Mouse (Mus musculus) gastrocnemius, postnatal 36 days (tissue): ENCODE results near the gene Ebpl. TPM values are rescaled to one million over a fixed set of nuclear protein-coding genes. Genes with fewer than 3 reads are reported as not detected.

Source experiments
- DNase-seq, 2 experiments: peaks; one replicate each; pipeline ENCODE4 v3.0.0; 2022
- intact Hi-C: fragments of 180-260 bp; cut with DNase I; formaldehyde crosslinking; loops from one replicate; pipeline ENCODE4 v1.15.1; 2025
- long read RNA-seq, 2 experiments: library from polyadenylated mRNA; stranded (forward); transcript quantifications; one replicate each; pipeline ENCODE4 v2.0.0; 2021
- total RNA-seq, 2 experiments: library from RNA; stranded (reverse); gene quantifications; 2 replicates each; pipeline ENCODE4 v1.2.3; 2021

The Ebpl gene
- 1 to 10 TPM in 1 of 2 experiments, under 1 TPM in 1; 0.62 to 1.0 TPM for total RNA-seq
- long read RNA-seq, experiment 1, full-length matches to known transcripts, result 8 of 8 reads
- long read RNA-seq, experiment 1, partial matches to known transcripts, result 0 of 8 reads
- long read RNA-seq, experiment 1, other reads (novel, unspliced or antisense), result 0 of 8 reads
- long read RNA-seq, experiment 2, full-length matches to known transcripts, result 9 of 10 reads
- long read RNA-seq, experiment 2, partial matches to known transcripts, result 1 of 10 reads
- long read RNA-seq, experiment 2, other reads (novel, unspliced or antisense), result 0 of 10 reads

DNA sequence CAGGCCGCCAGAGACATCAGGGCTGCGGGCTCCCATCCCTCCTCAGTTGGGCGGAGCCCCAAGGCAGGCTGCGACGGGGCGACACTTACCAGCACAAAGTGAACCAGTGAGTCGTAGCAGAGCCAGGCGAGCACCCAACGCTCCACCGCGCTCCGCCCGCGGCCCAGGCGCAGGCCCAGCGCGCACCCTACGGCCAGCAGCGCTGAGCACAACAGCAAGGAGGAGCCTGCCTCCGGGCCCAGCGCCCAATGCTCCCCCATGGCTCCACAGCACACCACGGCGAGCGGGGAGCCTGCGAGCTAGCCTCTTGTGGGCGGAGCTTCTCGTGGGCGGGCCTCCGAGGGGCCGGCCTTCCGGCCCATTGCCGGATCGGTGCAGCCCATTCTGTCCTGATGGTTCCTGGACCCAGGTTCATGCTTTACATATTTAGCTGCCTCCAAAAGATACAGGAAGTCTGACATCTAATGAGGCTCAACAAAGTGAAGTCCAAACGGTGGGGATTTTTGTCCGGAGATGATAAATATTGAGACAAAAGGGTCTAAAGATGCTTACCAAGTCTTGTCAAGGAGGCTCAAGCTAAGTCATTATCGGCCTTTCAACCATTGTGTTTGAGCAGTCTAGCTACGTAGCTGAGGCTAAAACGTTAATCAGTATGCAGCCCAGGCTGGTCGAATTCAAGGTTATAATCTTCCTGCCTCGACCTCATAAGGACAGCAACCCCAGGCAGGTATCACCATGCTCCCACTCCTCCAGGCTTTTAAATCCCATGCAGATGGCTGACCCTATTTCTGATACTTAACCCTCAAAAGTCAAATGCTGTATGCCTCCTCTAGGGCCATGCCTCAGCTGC lies at the start of gene Ebpl:
Gene Ebpl (minus strand): TSS at position 309 of the 850 bp plus-strand sequence.
- intact Hi-C loops, result no loop called here
- peak; percentile 92 to 94 for DNase-seq

DNA sequence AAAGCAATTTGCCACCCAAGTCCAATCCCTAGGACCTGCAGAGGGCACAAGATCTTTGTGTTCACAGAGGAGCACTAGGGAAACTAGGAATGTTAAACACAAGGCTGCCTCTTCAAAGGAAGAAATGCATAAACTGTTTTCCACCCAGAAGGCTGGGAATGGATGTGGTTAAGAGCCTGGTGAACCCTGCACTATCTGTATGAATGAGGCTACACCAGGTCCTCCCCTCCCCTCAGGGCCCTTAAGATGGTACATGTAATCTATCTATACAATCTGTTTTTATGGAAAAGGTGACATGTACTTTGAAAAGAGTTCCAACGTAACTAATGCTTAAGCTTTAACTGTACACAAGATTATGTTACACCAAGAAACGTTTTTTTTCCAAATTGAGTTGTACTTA lies 49.8 kb upstream of the Ebpl start:
- DNase-seq, result no peak
- intact Hi-C loops, result no loop called here

- intact Hi-C loops, result no loop called here
- no peak for DNase-seq
Measured at GRCm38 (mm10) chr14:61407055-61407454, 46.8 kb upstream of the Ebpl start.

- no peak for DNase-seq
- intact Hi-C loops, result no loop called here
Measured at GRCm38 (mm10) chr14:61405761-61406160, 45.5 kb upstream of the Ebpl start.

GRCm38 (mm10) chr14:61404941-61405340 lies 44.7 kb upstream of the Ebpl start:
- DNase-seq, result no peak
- intact Hi-C loops, result no loop called here

DNA sequence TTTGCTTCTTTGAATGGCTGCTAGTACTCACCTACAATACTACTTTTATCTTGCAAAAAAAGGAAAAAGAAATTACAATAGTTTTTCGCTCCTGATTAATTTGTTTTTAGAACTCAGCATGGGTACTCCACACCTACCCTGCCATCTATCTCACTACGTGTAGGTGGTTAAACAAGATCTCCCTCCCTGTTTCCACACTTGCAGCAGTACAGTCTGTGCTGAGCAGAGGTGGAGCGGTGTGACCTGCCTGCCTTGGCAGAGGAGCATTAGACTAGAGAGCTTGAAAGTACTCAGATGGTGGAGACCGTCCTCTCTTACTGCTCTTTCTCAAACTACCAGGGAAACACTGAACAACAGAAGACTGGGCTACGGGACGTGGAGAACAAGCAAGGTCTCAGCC lies 34.5 kb upstream of the Ebpl start:
- intact Hi-C loops, result no loop called here

GRCm38 (mm10) chr14:61390586-61390985 lies 30.3 kb upstream of the Ebpl start:
- DNase-seq, result peak in 1 of 2 experiments; percentile 38
- intact Hi-C loops, result no loop called here

More for the DNA sequence above, 34.5 kb upstream of the Ebpl start:
- no peak for DNase-seq

DNA sequence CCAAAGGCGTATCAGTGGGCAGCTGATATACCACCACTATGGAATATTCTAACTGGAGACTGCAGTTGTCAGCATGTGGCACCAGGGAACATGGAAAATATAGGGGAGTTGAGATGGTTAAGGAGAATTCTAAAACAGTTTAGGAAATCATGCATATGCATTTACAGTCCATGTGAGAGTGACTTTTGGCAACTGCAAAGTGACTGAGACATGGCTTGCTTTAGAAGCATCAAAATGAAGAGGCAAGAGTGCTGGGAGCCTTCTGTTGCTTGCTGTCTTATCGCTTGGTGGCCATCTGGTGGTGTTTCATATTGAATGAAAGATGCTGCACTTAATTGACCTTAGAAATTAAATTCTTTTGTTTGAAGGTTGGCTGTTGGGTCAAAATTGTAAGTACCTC lies 7.1 kb upstream of the Ebpl start:
- intact Hi-C loops, result no loop called here
- no peak for DNase-seq

GRCm38 (mm10) chr14:61364656-61365055 lies 4.4 kb upstream of the Ebpl start:
- DNase-seq, result no peak
- intact Hi-C loops, result no loop called here

DNA sequence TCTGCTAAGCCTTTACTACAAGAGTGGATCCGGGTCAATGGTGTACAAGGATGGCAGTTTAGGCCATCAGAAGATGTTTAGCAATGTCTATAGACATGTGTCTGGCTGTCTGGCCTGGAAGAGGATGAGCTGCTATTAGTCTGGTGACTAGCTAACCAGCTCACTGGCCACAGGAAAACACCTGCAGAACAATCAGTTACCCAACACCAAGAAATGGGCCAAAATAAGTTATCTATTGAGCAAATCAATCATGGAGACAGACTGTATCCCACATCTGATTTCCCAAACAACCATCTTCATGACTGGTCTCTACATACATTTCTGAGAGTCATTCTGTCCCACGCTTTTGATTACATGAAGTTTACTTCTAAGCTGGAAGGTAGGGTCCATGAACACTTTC lies 3.5 kb upstream of the Ebpl start:
- DNase-seq, result no peak
- intact Hi-C loops, result no loop called here

DNA sequence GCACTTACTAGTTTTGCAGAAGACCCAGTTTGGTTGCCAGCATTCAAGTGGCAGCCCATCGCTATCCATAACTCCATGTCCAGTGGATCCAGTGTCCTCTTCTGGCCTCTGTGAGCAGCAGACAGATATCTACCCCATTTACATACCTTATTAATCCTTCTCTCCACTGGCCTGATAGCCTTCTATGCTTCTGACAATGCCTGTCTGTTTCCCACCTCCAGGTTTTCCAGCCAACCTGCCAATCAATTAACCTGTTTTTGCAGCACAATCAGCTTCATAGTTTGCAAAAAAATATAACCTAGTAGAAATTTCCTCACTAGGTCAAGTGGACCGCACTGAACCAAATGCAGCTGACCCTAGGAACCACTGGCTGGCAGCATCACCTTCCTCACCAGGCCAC lies 2.0 kb upstream of the Ebpl start:
- intact Hi-C loops, result no loop called here
- DNase-seq, result no peak

DNA sequence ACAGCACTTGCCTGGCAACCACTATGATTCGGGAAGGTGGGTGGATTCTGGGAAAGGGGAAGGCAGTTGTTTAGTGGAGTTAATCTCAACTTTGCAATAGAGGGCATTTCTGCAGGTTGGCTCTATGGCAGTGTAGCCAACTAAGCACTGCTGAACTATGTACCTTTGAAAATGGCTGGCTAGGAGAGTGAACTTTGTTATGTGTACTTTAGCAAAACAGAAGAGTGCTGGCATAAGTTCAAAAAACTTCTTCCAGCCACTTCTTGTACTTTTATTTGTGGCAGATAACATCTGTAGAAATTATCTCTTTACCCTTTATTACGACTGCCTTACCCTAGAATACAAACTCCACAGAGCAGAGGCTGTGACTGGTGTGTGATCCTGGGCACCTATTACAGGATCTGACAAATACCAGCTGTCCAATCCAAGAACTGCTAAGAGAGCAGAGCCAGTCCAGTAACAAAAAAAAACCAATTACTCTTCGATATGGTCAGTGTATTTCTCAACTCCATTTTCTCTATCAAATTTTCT lies 807 bp upstream of the Ebpl start:
- intact Hi-C loops, result no loop called here
- no peak for DNase-seq

- DNase-seq, result no peak
Measured at GRCm38 (mm10) chr14:61354251-61355235, 5.7 kb downstream of the Ebpl start.

GRCm38 (mm10) chr14:61350808-61351207 lies 9.4 kb downstream of the Ebpl start:
- intact Hi-C loops, result no loop called here
- DNase-seq, result no peak

More at GRCm38 (mm10) chr14:61354251-61355235, 5.7 kb downstream of the Ebpl start:
- intact Hi-C loops, result no loop called here

- intact Hi-C loops, result no loop called here
- DNase-seq, result no peak
Measured at GRCm38 (mm10) chr14:61349876-61350275, 10.4 kb downstream of the Ebpl start.

DNA sequence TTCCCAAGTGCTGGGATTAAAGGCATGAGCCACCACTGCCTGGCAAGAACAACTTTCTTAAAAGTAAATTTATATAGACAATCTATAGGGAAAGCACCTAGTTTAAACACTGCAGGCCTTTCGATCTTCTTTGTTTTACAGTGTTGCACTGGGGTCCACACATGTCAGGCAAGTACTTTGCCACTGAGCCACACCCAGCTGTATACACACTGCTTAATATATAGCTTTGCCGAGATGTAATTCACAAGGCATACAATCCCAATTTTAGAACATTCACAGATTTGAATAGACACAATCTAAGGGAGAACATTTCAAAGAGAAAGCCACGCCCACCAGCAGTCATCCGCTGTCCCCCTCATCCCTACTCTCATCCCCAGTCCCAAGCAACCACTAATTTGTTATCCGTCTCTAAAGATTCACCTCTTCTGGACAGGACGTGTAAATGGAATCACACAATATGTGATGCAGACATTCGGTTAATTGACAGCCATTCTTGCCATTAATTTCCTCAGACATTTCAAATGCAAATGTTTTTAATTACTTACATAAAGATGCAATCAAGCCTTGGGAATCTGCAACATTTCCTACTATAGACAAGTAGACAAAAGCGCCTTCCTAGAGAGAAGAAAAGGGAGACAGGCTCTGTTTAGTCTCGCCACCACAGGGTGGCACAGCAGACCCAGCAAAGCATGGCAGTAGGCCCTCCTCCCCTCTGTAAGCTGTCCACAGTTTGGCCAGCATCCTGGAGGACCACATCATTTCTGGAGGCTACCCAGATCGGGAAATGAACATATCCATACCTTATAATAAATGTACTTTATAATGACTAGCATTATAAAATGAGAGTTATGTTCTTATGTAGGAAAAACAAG lies 13.2 kb downstream of the Ebpl start:
- DNase-seq, result no peak
- intact Hi-C loops, result no loop called here

DNA sequence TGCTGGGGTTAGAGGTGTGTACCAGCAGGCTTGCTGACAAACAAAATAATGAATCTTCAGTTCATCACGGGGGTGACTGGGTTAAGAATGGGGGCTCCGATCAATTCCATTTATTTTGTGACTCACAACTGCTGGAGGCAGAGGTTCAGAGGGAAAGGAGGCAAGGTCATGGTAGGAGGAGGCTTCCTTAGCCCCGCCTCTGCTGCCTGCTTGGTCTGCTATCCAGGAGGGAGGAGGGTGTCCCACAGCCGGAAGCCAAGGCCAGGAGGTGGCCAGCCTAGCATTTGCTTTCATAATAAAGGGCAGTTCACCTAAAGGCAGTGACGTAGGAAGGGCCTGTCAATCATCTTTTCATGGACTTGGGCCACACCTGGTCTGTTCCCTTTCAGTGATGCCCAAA lies 15.6 kb downstream of the Ebpl start:
- no peak for DNase-seq
- intact Hi-C loops, result no loop called here

GRCm38 (mm10) chr14:61339381-61339780 lies 20.9 kb downstream of the Ebpl start:
- intact Hi-C loops, result loop anchor here (10.0 kb wide), 1 partner anchor 45 kb away; no protein-coding TSS in a partner anchor

DNA sequence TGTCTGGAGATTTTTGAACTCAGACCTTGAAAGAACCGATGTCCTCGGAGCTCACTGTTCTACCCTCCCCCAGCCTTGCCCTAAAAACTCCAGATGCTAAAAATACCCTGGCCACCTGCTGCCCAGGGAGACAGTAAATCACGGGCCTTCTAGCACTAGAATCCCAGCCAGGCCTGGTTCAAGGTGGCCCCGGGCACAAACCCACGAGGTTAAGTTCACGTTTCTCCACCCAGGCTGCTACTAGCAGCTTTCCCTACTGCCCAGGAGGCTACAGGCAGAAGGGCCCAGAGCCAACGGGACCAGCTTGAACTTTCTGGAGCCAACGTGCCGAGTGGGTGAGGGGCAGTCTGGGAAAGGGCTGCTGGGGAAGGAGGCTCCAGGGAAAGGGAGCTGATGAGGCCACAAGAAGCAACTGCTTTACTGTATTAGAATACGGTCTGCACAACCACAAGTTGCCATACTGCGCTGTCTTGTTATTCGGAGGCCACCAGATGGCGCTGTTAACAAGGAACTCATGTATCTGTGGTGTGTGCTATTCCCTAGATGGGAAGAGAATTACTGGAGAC lies 29.2 kb downstream of the Ebpl start:
- peak; percentile 66 to 74 for DNase-seq
- intact Hi-C loops, result loop anchor here (1.0 to 10.0 kb wide), 3 partner anchors 54 to 167 kb away; partner anchors contain the start of gene Kpna3

More at GRCm38 (mm10) chr14:61339381-61339780, 20.9 kb downstream of the Ebpl start:
- no peak for DNase-seq
